Mouse (Mus musculus): ENCODE results near the gene Dnah2.

Dnah2 gene

GRCm38 (mm10) chr11:69549060-69549656, at the start of gene Dnah2:
Gene Dnah2, minus strand, starts transcription at chr11:69549110.
- no peak for DNase-seq (ENCODE audit: low read depth)

GRCm38 (mm10) chr11:69594853-69595252, 45.9 kb upstream of the Dnah2 start:
- DNase-seq (ENCODE audit: low read depth), result no peak

GRCm38 (mm10) chr11:69592799-69593198, 43.9 kb upstream of the Dnah2 start:
- DNase-seq (ENCODE audit: low read depth), result no peak

GRCm38 (mm10) chr11:69591899-69592637, 43.2 kb upstream of the Dnah2 start:
- DNase-seq (ENCODE audit: low read depth), result no peak

- no peak for DNase-seq (ENCODE audit: low read depth)
Measured at GRCm38 (mm10) chr11:69591424-69591823, 42.5 kb upstream of the Dnah2 start.

- no peak for DNase-seq (ENCODE audit: low read depth)
Measured at GRCm38 (mm10) chr11:69590622-69591021, 41.7 kb upstream of the Dnah2 start.

GRCm38 (mm10) chr11:69589207-69589834, 40.4 kb upstream of the Dnah2 start:
- DNase-seq (ENCODE audit: low read depth), result no peak

- peak; percentile 11 for DNase-seq (ENCODE audit: low read depth)
Measured at GRCm38 (mm10) chr11:69585718-69586325, 36.9 kb upstream of the Dnah2 start.

- peak; percentile 17 for DNase-seq (ENCODE audit: low read depth)
Measured at GRCm38 (mm10) chr11:69584937-69585336, 36.0 kb upstream of the Dnah2 start.

GRCm38 (mm10) chr11:69584008-69584407, 35.1 kb upstream of the Dnah2 start:
- DNase-seq (ENCODE audit: low read depth), result peak; percentile 13

- no peak for DNase-seq (ENCODE audit: low read depth)
Measured at GRCm38 (mm10) chr11:69582230-69582805, 33.4 kb upstream of the Dnah2 start.

- no peak for DNase-seq (ENCODE audit: low read depth)
Measured at GRCm38 (mm10) chr11:69581814-69582213, 32.9 kb upstream of the Dnah2 start.

GRCm38 (mm10) chr11:69581147-69581688, 32.3 kb upstream of the Dnah2 start:
- DNase-seq (ENCODE audit: low read depth), result peak; percentile 95

GRCm38 (mm10) chr11:69580572-69581146, 31.7 kb upstream of the Dnah2 start:
- no peak for DNase-seq (ENCODE audit: low read depth)

GRCm38 (mm10) chr11:69580091-69580514, 31.2 kb upstream of the Dnah2 start, which contains the start of the genes Wrap53 and Trp53:
Gene Wrap53, minus strand, starts transcription at chr11:69580255.
Gene Trp53, plus strand, starts transcription at chr11:69580359.
- peak; percentile 96 for DNase-seq (ENCODE audit: low read depth)

- DNase-seq (ENCODE audit: low read depth), result peak; percentile 99
Measured at GRCm38 (mm10) chr11:69579128-69580017, 30.5 kb upstream of the Dnah2 start.

- no peak for DNase-seq (ENCODE audit: low read depth)
Measured at GRCm38 (mm10) chr11:69578301-69578700, 29.4 kb upstream of the Dnah2 start.

GRCm38 (mm10) chr11:69576307-69576706, 27.4 kb upstream of the Dnah2 start:
- DNase-seq (ENCODE audit: low read depth), result no peak

GRCm38 (mm10) chr11:69575220-69575619, 26.3 kb upstream of the Dnah2 start:
- DNase-seq (ENCODE audit: low read depth), result peak; percentile 68

GRCm38 (mm10) chr11:69565131-69565530, 16.2 kb upstream of the Dnah2 start:
- no peak for DNase-seq (ENCODE audit: low read depth)

All from induced T-regulatory cell, adult 2 months (primary cell).